Mouse (Mus musculus) liver, postnatal 0 days (tissue): ENCODE results near the gene Atp5c1. TPM values are rescaled to one million over a fixed set of nuclear protein-coding genes. Genes with fewer than 3 reads are reported as not detected.

Experiments
- ATAC-seq: fragments of 200-750 bp; cut with Nextera tagmentation; 2 replicates; pipeline ENCODE4 v1.8.0; 2017; ENCODE audit warnings: mild to moderate bottlenecking, moderate library complexity
- DNase-seq: peaks from one replicate; pipeline ENCODE4 v3.0.0-alpha.2; 2016
- H3K27ac ChIP-seq: fragments of 300-500 bp; sonication (generic); 2 replicates; pipeline ENCODE4 v1.5.1; 2014; ENCODE audit warnings: antibody characterized with exemption, moderate library complexity, mild to moderate bottlenecking, low read depth
- H3K27me3 ChIP-seq: fragments of 300-500 bp; sonication (generic); 2 replicates; pipeline ENCODE4 v1.6.1; 2014; ENCODE audit warnings: low read length, control low read depth, mixed read lengths; ENCODE audit not compliant: insufficient read depth
- H3K36me3 ChIP-seq: fragments of 300-500 bp; sonication (generic); replicated peaks from 2 replicates; pipeline ENCODE4 v1.6.1; 2014; ENCODE audit warnings: mild to moderate bottlenecking, control low read depth, low read length, moderate library complexity, mixed read lengths; ENCODE audit not compliant: insufficient read depth
- H3K4me1 ChIP-seq: fragments of 300-500 bp; sonication (generic); 2 replicates; pipeline ENCODE4 v1.6.1; 2014; ENCODE audit warnings: antibody characterized with exemption, mild to moderate bottlenecking, control low read depth; ENCODE audit not compliant: insufficient read depth
- H3K4me2 ChIP-seq: fragments of 300-500 bp; sonication (generic); 2 replicates; pipeline ENCODE4 v1.6.1; 2014; ENCODE audit warnings: low read depth, mild to moderate bottlenecking, low read length, moderate library complexity, mixed read lengths
- H3K4me3 ChIP-seq: fragments of 300-500 bp; sonication (generic); 2 replicates; pipeline ENCODE4 v1.5.1; 2014; ENCODE audit warnings: low read depth, low read length
- H3K9ac ChIP-seq: fragments of 300-500 bp; sonication (generic); replicated peaks from 2 replicates; pipeline ENCODE4 v1.6.1; 2014; ENCODE audit warnings: mild to moderate bottlenecking, moderate library complexity
- H3K9me3 ChIP-seq: fragments of 300-500 bp; sonication (generic); 2 replicates; pipeline ENCODE4 v1.6.1; 2016; ENCODE audit warnings: mild to moderate bottlenecking, control low read depth, low read length, mixed read lengths
- CTCF ChIP-seq: sonication (generic); IDR thresholded peaks from 2 replicates; pipeline ENCODE4 v1.5.1; 2016; ENCODE audit warnings: antibody characterized with exemption, low read depth
- EP300 ChIP-seq: IDR thresholded peaks from 2 replicates; pipeline ENCODE4 v1.6.1; 2016; ENCODE audit warnings: antibody characterized with exemption, low read depth, mild to moderate bottlenecking
- WGBS: fragments of 180-500 bp; shearing (Covaris S2); extraction: QIAGEN DNeasy Blood & Tissue Kit; methylation state at CpG from one replicate; pipeline ENCODE4 v1.1.7; 2014; ENCODE audit not compliant: insufficient replicate concordance; 5-methylcytosine and 5-hydroxymethylcytosine counted together
- polyA plus RNA-seq: library from polyadenylated mRNA; unstranded; fragments of >200 nt; fragmentation: Nextera tagmentation; extraction: Ambion mirVana; gene quantifications from 2 replicates; pipeline ENCODE4 v1.2.1, GENCODE M21; 2015

Gene Atp5c1
- polyA plus RNA-seq, 1 experiment from 2014 or later: 439 TPM

DNA sequence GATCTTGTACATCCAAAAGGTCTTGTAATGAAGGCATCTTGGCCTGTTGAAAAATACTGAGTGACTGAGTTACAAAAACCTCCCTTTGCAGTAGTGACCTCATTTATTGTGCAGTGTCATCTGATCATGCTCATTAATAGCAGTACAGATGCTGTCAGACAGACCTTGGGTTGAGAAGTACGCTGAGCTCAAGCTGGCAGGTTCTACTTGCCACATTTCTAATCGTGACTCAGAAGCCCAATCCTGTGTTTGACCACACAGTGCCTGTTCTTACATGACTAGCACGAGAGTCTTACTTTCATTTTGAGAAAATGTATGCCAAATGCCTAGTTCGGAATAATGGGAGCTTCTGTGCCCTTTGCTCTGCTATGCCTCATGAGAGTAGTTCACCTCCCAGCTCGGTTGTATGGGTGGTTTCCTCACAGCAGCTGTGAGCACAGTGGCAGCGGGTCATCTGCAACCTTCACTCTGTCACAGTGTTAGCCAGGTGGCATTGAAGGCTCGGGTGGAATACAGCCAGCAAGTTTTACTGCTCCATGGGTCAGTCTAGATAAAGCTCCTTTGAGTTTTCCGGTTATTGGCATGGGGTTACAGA, 7.0 kb upstream of the Atp5c1 start:
- H3K4me2 ChIP-seq: no peak overlapping the region
- no peak overlapping the region for H3K4me3 ChIP-seq
- no peaks in the 10 kb centered on the region; the same call in 1 of the 2 replicates for H3K4me1 ChIP-seq
- H3K27ac ChIP-seq: no peak overlapping the region; the same call in 1 of the 2 replicates
- DNase-seq (no peak), ATAC-seq (peak; percentile 24; the same call in 1 of the 2 replicates)
- TF ChIP-seq CTCF (no peak), EP300 (no peak)
- no peaks in the 10 kb centered on the region for H3K27me3 ChIP-seq
- peaks cover 62% of the 10 kb centered on the region for H3K36me3 ChIP-seq
- no peaks in the 10 kb centered on the region for H3K9me3 ChIP-seq
- WGBS: 82% methylated on average over 8 of the region's 8 CpGs
- no peak overlapping the region for H3K9ac ChIP-seq

DNA sequence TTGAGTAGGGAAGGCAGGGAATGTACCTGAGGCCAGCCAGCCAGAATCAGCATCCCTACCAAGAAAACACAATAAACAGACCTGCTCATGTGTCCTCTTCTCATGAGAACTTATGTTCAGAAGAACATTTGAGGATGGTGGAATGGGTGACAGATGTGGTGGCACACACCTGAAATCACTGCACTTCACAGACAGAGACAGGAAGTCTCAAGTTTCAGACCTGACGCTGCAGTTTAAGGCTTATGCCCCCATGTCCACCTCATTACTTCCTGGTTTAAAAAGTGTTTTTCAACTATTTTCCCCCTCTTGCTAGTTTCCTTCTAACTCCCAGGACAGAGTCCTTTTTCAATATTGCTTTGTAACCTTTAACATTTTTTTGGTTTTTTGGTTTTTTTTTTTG, 2.4 kb upstream of the Atp5c1 start:
- no peak overlapping the region for H3K4me3 ChIP-seq
- peaks cover 22% of the 10 kb centered on the region for H3K4me1 ChIP-seq
- no peaks in the 10 kb centered on the region for H3K27me3 ChIP-seq
- WGBS: 68% methylated on average over 1 of the region's 1 CpGs
- DNase-seq: no peak
- no peak for TF ChIP-seq EP300
- TF ChIP-seq CTCF: no peak
- no peak overlapping the region for H3K9ac ChIP-seq
- ATAC-seq: no peak
- H3K4me2 ChIP-seq: no peak overlapping the region
- H3K36me3 ChIP-seq: peaks cover 27% of the 10 kb centered on the region
- H3K9me3 ChIP-seq: no peaks in the 10 kb centered on the region
- H3K27ac ChIP-seq: no peak overlapping the region

DNA sequence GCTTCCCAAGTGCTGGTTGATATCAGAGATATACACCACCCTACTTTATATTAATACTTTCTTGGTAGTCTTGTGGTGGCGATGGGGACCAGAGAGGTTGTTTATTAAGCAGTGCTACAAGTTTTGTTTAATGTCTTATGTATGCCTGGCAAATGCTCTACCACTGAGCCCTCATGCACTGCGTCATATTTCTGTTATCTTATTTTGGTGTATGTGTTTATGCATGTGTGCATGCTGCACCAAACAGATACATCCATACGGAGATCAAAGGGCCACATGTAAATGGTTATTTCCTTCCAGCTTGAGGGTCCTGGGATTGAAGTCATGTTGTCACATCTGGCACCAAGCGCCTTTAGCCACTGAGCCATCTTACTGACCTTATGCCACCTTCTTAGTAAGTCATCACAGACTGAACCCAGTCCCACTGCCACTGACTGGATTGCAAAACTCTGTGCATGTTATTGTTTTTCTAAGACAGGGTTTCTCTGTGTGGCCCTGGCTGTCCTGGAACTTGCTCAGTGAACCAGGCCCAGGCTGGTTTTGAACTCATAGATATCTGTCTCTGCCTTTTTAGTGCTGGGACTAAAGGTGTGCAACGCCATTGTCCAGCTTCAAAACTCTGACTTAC, 1.3 kb upstream of the Atp5c1 start:
- no peak for DNase-seq

DNA sequence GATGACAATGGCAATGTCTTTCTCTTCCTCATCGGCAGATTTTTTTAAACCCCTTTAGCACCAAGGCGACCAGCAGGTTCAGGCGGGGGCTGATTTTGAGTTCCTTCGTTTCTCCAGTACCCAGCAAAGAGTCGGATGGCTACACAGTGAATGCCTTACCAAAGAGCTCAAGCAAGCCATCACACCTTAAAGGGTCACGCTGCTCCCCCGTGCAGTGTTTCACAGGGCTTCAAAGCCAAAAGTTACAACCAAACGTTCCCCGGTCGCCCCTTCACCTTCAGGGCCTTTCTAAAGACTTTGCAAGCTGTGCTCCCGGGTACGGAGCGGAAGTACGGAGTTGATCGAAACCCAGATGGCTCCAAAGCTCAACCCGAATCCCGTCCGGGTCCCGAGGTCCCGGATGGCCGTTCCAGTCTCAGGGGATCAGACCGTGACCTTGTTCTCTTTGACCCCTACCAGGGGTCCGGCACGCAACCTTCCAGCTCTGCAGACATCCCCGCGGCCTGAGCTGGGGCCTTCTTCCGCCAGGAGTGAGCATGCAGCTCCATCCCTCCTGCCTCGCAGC, 483 bp downstream of the Atp5c1 start:
- no peak for DNase-seq
- ATAC-seq: peak; percentile 73
- H3K27ac ChIP-seq: peak overlapping the region; percentile 98

More for the DNA sequence above, 1.3 kb upstream of the Atp5c1 start:
- H3K4me2 ChIP-seq: peak overlapping the region; percentile 72
- WGBS: 75% methylated on average over 5 of the region's 5 CpGs
- H3K27me3 ChIP-seq: no peaks in the 10 kb centered on the region
- peaks cover 22% of the 10 kb centered on the region for H3K4me1 ChIP-seq
- H3K27ac ChIP-seq: no peak overlapping the region
- peak overlapping the region; percentile 98 for H3K4me3 ChIP-seq
- no peaks in the 10 kb centered on the region for H3K9me3 ChIP-seq
- H3K9ac ChIP-seq: peak overlapping the region; percentile 99; the same call in 1 of the 2 replicates
- peaks cover 15% of the 10 kb centered on the region for H3K36me3 ChIP-seq
- TF ChIP-seq EP300 (no peak), CTCF (no peak)
- ATAC-seq: no peak

DNA sequence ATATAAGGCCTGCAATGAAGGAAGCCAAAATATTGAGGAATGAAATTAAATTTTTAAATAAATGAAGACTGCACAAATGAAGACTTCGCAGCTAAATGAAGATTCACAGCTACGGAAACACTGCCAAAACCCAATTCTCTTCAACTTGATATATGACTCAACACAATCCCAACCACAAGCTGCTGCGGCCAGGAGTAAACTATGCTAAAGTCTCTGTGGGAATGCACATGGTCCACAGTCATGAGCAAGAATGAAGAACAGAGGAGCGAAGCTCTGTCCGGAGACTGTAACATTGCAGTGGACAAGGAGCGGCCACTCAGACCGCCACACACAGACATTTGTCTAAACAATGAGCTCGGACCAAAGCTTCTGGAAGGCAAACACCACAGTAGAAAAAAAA, 3.6 kb downstream of the Atp5c1 start:
- Histone ChIP-seq H3K27ac (no peak overlapping the region), H3K9me3 (no peaks in the 10 kb centered on the region), H3K4me1 (peaks cover 39% of the 10 kb centered on the region), H3K36me3 (peaks cover 7% of the 10 kb centered on the region), H3K27me3 (no peaks in the 10 kb centered on the region), H3K9ac (no peak overlapping the region), H3K4me2 (peak overlapping the region; percentile 19; the same call in 1 of the 2 replicates), H3K4me3 (no peak overlapping the region)
- WGBS: 76% methylated on average over 8 of the region's 8 CpGs
- TF ChIP-seq CTCF: no peak
- no peak for TF ChIP-seq EP300
- ATAC-seq (no peak), DNase-seq (no peak)

More for the DNA sequence above, 483 bp downstream of the Atp5c1 start:
- H3K9me3 ChIP-seq: no peaks in the 10 kb centered on the region
- H3K4me2 ChIP-seq: peak overlapping the region; percentile 83
- H3K4me3 ChIP-seq: peak overlapping the region; percentile 98
- WGBS: 1% methylated on average over 28 of the region's 28 CpGs
- peaks cover 31% of the 10 kb centered on the region for H3K4me1 ChIP-seq
- H3K27me3 ChIP-seq: no peaks in the 10 kb centered on the region
- peak overlapping the region; percentile 99 for H3K9ac ChIP-seq
- peaks cover 7% of the 10 kb centered on the region; the same call in 1 of the 2 replicates for H3K36me3 ChIP-seq
- TF ChIP-seq CTCF (no peak), EP300 (peak; percentile 11; the same call in 1 of the 2 replicates)

DNA sequence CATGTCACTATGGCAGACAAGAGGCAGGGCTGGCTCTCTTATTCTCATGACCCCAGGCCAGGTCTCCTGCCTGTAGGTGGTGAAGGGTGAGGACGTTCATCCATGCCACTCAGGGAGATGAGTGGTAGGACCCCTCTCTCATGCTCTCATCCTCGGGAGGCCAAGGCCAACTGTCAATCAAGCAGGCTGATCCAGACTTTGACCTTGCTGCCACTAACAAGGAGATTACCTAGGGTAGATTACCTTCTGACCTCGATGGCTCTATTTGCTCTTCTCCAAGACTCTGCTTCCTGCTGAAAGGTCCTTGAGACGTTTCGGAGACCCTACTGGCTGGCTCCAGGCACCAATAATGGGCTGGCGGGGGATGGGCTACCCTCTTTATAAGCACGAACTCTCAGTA, 5.8 kb downstream of the Atp5c1 start:
- H3K36me3 ChIP-seq: peaks cover 9% of the 10 kb centered on the region
- H3K4me2 ChIP-seq: no peak overlapping the region
- no peak overlapping the region for H3K4me3 ChIP-seq
- WGBS: 68% methylated on average over 7 of the region's 7 CpGs
- peaks cover 32% of the 10 kb centered on the region for H3K4me1 ChIP-seq
- TF ChIP-seq CTCF: no peak
- TF ChIP-seq EP300: no peak
- H3K27ac ChIP-seq: no peak overlapping the region
- H3K9me3 ChIP-seq: no peaks in the 10 kb centered on the region
- H3K9ac ChIP-seq: 0 out of 2 replicates have a peak overlapping the region, but pooled peaks have one; percentile 16
- H3K27me3 ChIP-seq: no peaks in the 10 kb centered on the region
- ATAC-seq (no peak), DNase-seq (no peak)
